Mouse (Mus musculus) embryo, embryonic 11 days (tissue): ENCODE results near the gene Csde1.

Experiments used
- DNase-seq: peaks from one replicate; pipeline ENCODE4 v3.0.0-alpha.2; 2015

Csde1 gene

GRCm38 (mm10) chr3:103066927-103067326 lies 46.7 kb downstream of the Csde1 start:
- no peak for DNase-seq

GRCm38 (mm10) chr3:103068971-103069370 lies 48.7 kb downstream of the Csde1 start:
- DNase-seq = no peak

GRCm38 (mm10) chr3:103073771-103074170 lies 53.5 kb downstream of the Csde1 start, which contains the start of gene Ampd1:
Ampd1 (plus strand) TSS chr3:103074014.
- no peak for DNase-seq

DNA sequence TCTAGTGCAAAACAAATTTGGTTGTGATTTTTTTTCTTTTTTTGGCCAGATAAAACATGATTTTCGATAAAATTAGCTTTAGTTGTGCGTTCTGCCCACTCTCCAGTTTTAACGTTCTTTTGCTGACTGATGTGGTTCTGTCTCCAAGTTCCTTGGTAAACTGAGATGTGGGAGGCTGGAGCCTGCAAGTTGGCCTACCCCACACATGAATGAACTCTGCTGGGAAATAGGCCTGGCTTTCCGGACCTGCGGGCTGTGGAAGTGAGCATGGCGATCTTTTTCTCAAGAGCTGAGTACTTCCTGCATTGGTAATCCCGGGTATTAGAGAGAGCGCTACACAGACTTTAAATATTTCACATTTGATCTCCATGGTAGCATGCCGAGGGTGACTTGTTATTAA lies 55.6 kb downstream of the Csde1 start:
- DNase-seq = no peak

DNA sequence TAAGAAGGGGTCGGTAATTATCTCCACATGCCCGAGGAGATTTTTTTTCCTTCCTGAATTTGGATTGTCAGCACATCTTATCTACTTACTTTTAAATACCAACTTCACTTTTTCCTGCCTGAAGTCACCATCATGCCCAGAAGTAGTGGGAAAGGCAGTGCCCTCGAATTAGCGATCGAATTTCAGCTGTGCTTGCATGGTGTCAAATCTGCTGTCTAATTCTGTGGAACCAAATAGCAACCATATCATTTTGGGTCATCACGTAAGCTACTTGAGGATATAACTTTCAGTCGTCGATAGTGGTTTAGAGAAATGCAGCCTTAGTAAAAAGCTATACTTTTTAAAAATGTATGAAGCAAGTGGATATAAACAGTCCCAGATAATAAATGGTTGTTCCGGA lies 56.2 kb downstream of the Csde1 start:
- DNase-seq = no peak

GRCm38 (mm10) chr3:103079301-103079700 lies 59.1 kb downstream of the Csde1 start:
- no peak for DNase-seq

GRCm38 (mm10) chr3:103081051-103081450 lies 60.8 kb downstream of the Csde1 start:
- no peak for DNase-seq

DNA sequence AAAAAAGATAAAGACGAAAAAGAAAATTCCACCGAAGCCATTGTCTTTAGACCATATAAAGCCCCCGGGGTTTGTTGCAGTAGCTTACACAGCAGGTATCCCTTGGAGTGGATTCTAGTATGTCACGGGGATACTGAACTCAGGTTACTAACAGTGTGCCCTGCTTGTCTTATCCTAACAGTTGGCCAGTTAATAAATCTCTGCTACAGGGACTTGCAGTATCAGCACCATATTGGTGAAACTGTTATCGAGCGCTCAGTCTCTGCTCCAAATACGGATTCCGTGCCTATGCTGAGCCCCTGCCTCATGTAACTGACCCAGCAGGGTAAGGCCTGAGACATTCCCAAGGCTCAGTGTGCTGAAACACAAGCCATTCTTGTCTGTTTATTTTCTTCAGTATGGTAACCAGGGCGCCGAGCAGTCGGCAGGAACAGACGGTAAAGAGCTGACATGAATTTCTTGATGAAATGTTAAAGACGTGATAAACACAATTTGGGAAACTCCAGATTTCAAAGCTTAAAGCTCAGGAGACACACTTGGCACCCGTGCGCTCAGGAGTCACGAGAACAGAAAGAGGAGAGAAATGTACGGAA lies 61.7 kb downstream of the Csde1 start:
- no peak for DNase-seq

DNA sequence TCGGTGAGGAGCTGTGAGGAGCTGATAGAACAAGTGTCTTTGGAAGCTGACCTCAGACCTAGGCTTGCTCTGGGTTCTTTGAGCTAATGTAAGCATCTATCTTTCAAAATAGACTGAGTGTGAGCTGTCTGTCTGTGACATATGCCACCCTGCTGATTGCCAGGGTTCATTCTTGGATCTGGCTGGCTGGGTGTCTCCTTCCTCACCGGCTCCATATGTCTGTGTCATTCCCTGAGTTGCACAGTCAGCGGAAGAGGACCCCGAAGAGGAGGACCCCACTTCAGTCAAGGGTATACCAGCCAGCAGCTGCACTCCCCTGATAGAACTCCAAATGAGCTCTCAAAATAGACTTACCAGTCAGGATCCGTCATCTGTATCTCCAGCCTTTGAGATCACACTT lies 62.5 kb downstream of the Csde1 start:
- DNase-seq = no peak

- DNase-seq = no peak
These were observed 65.8 kb downstream of the Csde1 start for GRCm38 (mm10) chr3:103085986-103086385.

- DNase-seq = no peak
These were observed 71.5 kb downstream of the Csde1 start for GRCm38 (mm10) chr3:103091753-103092152.

DNA sequence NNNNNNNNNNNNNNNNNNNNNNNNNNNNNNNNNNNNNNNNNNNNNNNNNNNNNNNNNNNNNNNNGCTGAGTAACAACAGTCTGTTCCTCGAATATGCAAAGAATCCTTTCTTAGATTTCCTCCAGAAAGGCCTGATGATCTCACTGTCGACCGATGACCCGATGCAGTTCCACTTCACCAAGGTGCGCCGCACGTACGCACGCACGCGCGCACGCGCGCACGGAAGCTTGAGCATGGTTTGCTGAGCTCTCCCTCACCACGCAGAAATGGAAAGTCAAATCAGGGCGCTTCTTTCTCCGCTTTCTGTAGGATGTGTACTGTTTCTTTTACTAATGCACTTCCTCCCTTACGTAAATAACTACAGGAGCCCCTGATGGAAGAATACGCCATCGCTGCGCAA lies 78.4 kb downstream of the Csde1 start:
- DNase-seq = no peak

- no peak for DNase-seq
These were observed 79.4 kb downstream of the Csde1 start for GRCm38 (mm10) chr3:103099667-103100066.

- no peak for DNase-seq
These were observed 80.5 kb downstream of the Csde1 start for GRCm38 (mm10) chr3:103100735-103101134.

GRCm38 (mm10) chr3:103101194-103101593 lies 81.0 kb downstream of the Csde1 start:
- no peak for DNase-seq

DNA sequence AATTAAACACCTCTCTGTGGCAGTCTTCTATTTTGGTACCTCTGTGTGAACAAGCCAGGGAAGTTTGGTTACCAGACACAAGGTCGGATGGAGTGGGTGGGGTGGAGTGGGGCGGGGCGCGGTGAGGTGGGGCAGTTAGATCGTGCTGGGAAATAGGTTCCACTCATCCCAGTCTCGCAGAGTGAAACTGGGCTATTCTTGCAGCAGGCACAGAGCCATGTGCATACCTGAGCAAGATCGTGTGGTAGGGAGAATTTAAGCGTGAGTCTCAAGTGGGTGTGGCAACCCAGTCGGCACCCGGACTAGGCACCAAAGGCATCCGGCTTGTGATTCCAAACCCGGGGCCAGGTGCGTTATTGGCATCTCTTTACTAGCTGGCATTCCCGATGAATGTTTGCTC lies 81.7 kb downstream of the Csde1 start:
- no peak for DNase-seq

DNA sequence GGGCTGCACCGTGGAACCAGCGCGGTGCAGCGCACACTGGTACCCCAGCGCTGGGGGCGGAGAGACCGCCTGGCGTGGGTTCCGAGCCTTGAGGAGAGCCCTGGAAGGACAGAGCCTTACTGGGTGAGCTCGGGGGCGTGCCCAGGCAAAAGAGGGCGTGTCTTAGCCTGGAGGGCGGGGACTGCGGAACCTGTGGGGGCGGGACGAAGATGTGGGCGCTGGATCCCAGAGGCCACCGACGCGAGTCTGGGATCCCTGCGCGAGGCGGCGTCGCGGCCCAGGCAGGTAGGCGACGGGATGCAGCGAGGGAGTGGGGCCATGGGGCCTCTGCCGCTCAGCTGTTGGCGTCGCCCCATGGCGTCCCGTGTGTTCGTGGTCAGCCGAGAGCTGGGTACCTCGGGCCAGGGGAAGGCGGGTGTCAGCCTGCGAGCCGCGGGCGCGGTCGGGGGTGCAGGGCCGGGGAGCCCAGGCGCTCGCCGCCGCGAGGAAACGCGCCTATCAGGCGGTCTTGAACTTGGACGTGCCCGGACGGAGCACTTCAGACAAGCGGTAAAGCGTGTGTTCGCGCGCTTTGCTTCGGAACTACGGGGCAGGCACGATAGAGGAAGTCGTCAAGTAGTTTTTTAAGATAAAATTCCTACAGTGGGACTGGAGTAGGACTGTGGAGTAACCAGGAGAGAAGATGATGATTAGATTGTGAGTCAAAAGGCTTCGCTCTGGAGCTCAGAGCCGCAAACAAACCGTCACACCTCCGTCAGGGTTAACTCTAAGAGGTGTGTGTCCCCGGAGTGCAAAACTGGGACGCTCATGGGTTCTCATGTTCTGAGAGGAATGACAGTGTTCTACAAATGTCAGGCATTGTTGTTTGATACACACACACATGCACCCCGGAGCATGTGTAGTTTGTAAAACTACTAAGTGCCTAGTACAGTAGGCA lies 82.5 kb downstream of the Csde1 start, which contains the start of gene Dennd2c:
Dennd2c (plus strand) TSS at position 151 of the 937 bp plus-strand sequence.
- DNase-seq = peak; percentile 92
